Mouse (Mus musculus) kidney, embryonic 14.5 days (tissue): ENCODE data around the gene Rhox3f. TPM values are rescaled to one million over a fixed set of nuclear protein-coding genes. Genes with fewer than 3 reads are reported as not detected.
"Not testable (repeated sequence)": the region's sequence is repeated elsewhere in the genome, so short reads cannot be mapped to it uniquely, and the experiment has no call there.

Experiments
- ATAC-seq: fragments of 200-750 bp; cut with Nextera tagmentation; 2 replicates; pipeline ENCODE4 v1.8.0; 2017; ENCODE audit warnings: moderate number of reproducible peaks, mild to moderate bottlenecking, moderate TSS enrichment, moderate library complexity; ENCODE audit not compliant: low FRiP score, low TSS enrichment
- H3K27ac ChIP-seq: fragments of 300-500 bp; sonication (generic); 2 replicates; pipeline ENCODE4 v1.5.1; 2014; ENCODE audit warnings: low read depth, mild to moderate bottlenecking, low read length, moderate library complexity, mixed read lengths
- H3K27me3 ChIP-seq: fragments of 300-500 bp; sonication (generic); 2 replicates; pipeline ENCODE4 v1.6.1; 2014; ENCODE audit warnings: mild to moderate bottlenecking, low read length; ENCODE audit not compliant: control insufficient read depth, insufficient read depth
- H3K36me3 ChIP-seq: fragments of 300-500 bp; sonication (generic); 2 replicates; pipeline ENCODE4 v1.6.1; 2014; ENCODE audit warnings: low read length, mixed read lengths; ENCODE audit not compliant: control insufficient read depth, insufficient read depth
- H3K4me1 ChIP-seq: fragments of 300-500 bp; sonication (generic); 2 replicates; pipeline ENCODE4 v1.6.1; 2014; ENCODE audit warnings: low read length, mixed read lengths; ENCODE audit not compliant: control insufficient read depth, insufficient read depth
- H3K4me2 ChIP-seq: fragments of 300-500 bp; sonication (generic); replicated peaks from 2 replicates; pipeline ENCODE4 v1.6.1; 2014; ENCODE audit warnings: low read depth, mild to moderate bottlenecking, low read length
- H3K4me3 ChIP-seq: fragments of 300-500 bp; sonication (generic); 2 replicates; pipeline ENCODE4 v1.5.1; 2014; ENCODE audit warnings: mild to moderate bottlenecking, low read length
- H3K9ac ChIP-seq: fragments of 300-500 bp; sonication (generic); 2 replicates; pipeline ENCODE4 v1.6.1; 2014; ENCODE audit warnings: low read depth, mild to moderate bottlenecking, low read length, moderate library complexity
- H3K9me3 ChIP-seq: fragments of 300-500 bp; sonication (generic); 2 replicates; pipeline ENCODE4 v1.6.1; 2016; ENCODE audit warnings: low read length; ENCODE audit not compliant: control insufficient read depth
- WGBS: fragments of 180-500 bp; shearing (Covaris S2); extraction: QIAGEN DNeasy Blood & Tissue Kit; methylation state at CpG from one replicate; pipeline ENCODE4 v1.1.7; 2014; 5-methylcytosine and 5-hydroxymethylcytosine counted together
- polyA plus RNA-seq: library from polyadenylated mRNA; unstranded; fragments of >200 nt; fragmentation: Nextera tagmentation; extraction: Ambion mirVana; gene quantifications from 2 replicates; pipeline ENCODE4 v1.2.1, GENCODE M21; 2014

The Rhox3f gene
- polyA plus RNA-seq: not detected in 2 replicates

GRCm38 (mm10) chrX:37580692-37581091, at the start of gene Rhox3f:
TSS of gene Rhox3f (plus strand) at chrX:37580992.
- H3K4me2 ChIP-seq, H3K4me1 ChIP-seq, ATAC-seq, H3K27ac ChIP-seq, H3K9ac ChIP-seq, H3K9me3 ChIP-seq, H3K36me3 ChIP-seq, H3K4me3 ChIP-seq, H3K27me3 ChIP-seq: not testable (repeated sequence)

GRCm38 (mm10) chrX:37541719-37542118, 39.1 kb upstream of the Rhox3f start, which contains the start of gene Rhox3e:
TSS of gene Rhox3e (plus strand) at chrX:37542019.
- not testable (repeated sequence) for H3K4me3 ChIP-seq, H3K9me3 ChIP-seq, ATAC-seq, H3K27ac ChIP-seq, H3K27me3 ChIP-seq, H3K36me3 ChIP-seq, H3K9ac ChIP-seq, H3K4me1 ChIP-seq, H3K4me2 ChIP-seq
- WGBS: no CpG with 5 or more reads among the region's 4 CpGs

- not testable (repeated sequence) for H3K27me3 ChIP-seq, H3K9ac ChIP-seq, H3K4me3 ChIP-seq, H3K4me1 ChIP-seq, H3K4me2 ChIP-seq, H3K9me3 ChIP-seq, ATAC-seq, H3K27ac ChIP-seq, H3K36me3 ChIP-seq
- WGBS: 98% methylated on average over 10 of the region's 18 CpGs
Observed at GRCm38 (mm10) chrX:37557112-37557511, 23.7 kb upstream of the Rhox3f start, which contains the start of gene Rhox4e. TSS of gene Rhox4e (plus strand) at chrX:37557412.

- not testable (repeated sequence) for H3K9ac ChIP-seq, ATAC-seq, H3K4me2 ChIP-seq, H3K4me3 ChIP-seq, H3K27ac ChIP-seq, H3K27me3 ChIP-seq, H3K4me1 ChIP-seq, H3K36me3 ChIP-seq, H3K9me3 ChIP-seq
- WGBS: 85% methylated on average over 5 of the region's 8 CpGs
Observed at GRCm38 (mm10) chrX:37571105-37571504, 9.7 kb upstream of the Rhox3f start, which contains the start of gene Rhox2f. TSS of gene Rhox2f (plus strand) at chrX:37571405.

- not testable (repeated sequence) for H3K4me1 ChIP-seq, H3K27ac ChIP-seq, H3K36me3 ChIP-seq, H3K4me2 ChIP-seq, H3K4me3 ChIP-seq, H3K9ac ChIP-seq, H3K27me3 ChIP-seq, H3K9me3 ChIP-seq, ATAC-seq
- WGBS: 48% methylated on average over 2 of the region's 2 CpGs
Observed at GRCm38 (mm10) chrX:37572638-37573037, 8.2 kb upstream of the Rhox3f start.

GRCm38 (mm10) chrX:37607604-37608003, 26.8 kb downstream of the Rhox3f start, which contains the start of gene Rhox4f:
TSS of gene Rhox4f (minus strand) at chrX:37607704.
- not testable (repeated sequence) for H3K4me1 ChIP-seq, H3K27ac ChIP-seq, ATAC-seq, H3K4me3 ChIP-seq, H3K36me3 ChIP-seq, H3K27me3 ChIP-seq, H3K9me3 ChIP-seq, H3K9ac ChIP-seq, H3K4me2 ChIP-seq
- 95% methylated on average over 15 of the region's 19 CpGs for WGBS

- H3K4me1 ChIP-seq, H3K9me3 ChIP-seq, H3K27me3 ChIP-seq, H3K27ac ChIP-seq, H3K9ac ChIP-seq, ATAC-seq, H3K4me3 ChIP-seq, H3K4me2 ChIP-seq, H3K36me3 ChIP-seq: not testable (repeated sequence)
- WGBS: 88% methylated on average over 2 of the region's 2 CpGs
Observed at GRCm38 (mm10) chrX:37628512-37628911, 47.7 kb downstream of the Rhox3f start, which contains the start of gene Rhox3g. TSS of gene Rhox3g (minus strand) at chrX:37628612.

Other genes starting within 250 kb of the Rhox3f start
- gene Rhox3a2, start 201.0 kb upstream of the Rhox3f start, polyA plus RNA-seq: not detected in 2 replicates
- gene Rhox4a2, start 190.1 kb upstream of the Rhox3f start, polyA plus RNA-seq: not detected in 2 replicates
- gene Rhox2b, start 168.9 kb upstream of the Rhox3f start, polyA plus RNA-seq: not detected in 2 replicates
- not detected in 2 replicates for gene Rhox4b, start 148.5 kb upstream of the Rhox3f start, polyA plus RNA-seq
- not detected in 2 replicates for gene Rhox2c, start 127.3 kb upstream of the Rhox3f start, polyA plus RNA-seq
- not detected in 2 replicates for gene Rhox3c, start 122.4 kb upstream of the Rhox3f start, polyA plus RNA-seq
- not detected in 2 replicates for gene Rhox4c, start 100.7 kb upstream of the Rhox3f start, polyA plus RNA-seq
- gene Rhox2d, start 87.6 kb upstream of the Rhox3f start, polyA plus RNA-seq: not detected in 2 replicates
- gene Rhox4d, start 66.6 kb upstream of the Rhox3f start, polyA plus RNA-seq: not detected in 2 replicates
- not detected in 2 replicates for gene Rhox2e, start 50.5 kb upstream of the Rhox3f start, polyA plus RNA-seq
- gene Rhox3e, start 39.0 kb upstream of the Rhox3f start, polyA plus RNA-seq: not detected in 2 replicates
- not detected in 2 replicates for gene Rhox4e, start 23.6 kb upstream of the Rhox3f start, polyA plus RNA-seq
- gene Rhox2f, start 9.6 kb upstream of the Rhox3f start, polyA plus RNA-seq: not detected in 2 replicates
- gene Rhox4f, start 26.7 kb downstream of the Rhox3f start, polyA plus RNA-seq: not detected in 2 replicates
- not detected in 2 replicates for gene Rhox3g, start 47.6 kb downstream of the Rhox3f start, polyA plus RNA-seq
- gene Rhox2g, start 62.5 kb downstream of the Rhox3f start, polyA plus RNA-seq: not detected in 2 replicates
- gene Rhox4g, start 70.3 kb downstream of the Rhox3f start, polyA plus RNA-seq: not detected in 2 replicates
- gene Rhox3h, start 87.8 kb downstream of the Rhox3f start, polyA plus RNA-seq: not detected in 2 replicates
- gene Rhox2h, start 92.3 kb downstream of the Rhox3f start, polyA plus RNA-seq: not detected in 2 replicates
- gene Rhox5, start 223.8 kb downstream of the Rhox3f start, polyA plus RNA-seq: 1.8 and 1.9 TPM in 2 replicates
- gene Rhox6, start 245.9 kb downstream of the Rhox3f start, polyA plus RNA-seq: not detected in 2 replicates